Mouse (Mus musculus): ENCODE results near the gene Lrrc25. TPM values are rescaled to one million over a fixed set of nuclear protein-coding genes. Genes with fewer than 3 reads are reported as not detected.
A peak's percentile ranks its signal among the peaks of the same experiment; 100 is the strongest.

Gene Lrrc25
- total RNA-seq, 2 experiments from 2014 or later = 1.1 to 1.6 TPM

GRCm38 (mm10) chr8:70665599-70665998, 49.6 kb downstream of the Lrrc25 start:
- intact Hi-C loops (cut with DNase I) = no loop called here
- no peak for DNase-seq

- DNase-seq = peak; percentile 80 to 81
- intact Hi-C loops (cut with DNase I) = no loop called here
Observed at GRCm38 (mm10) chr8:70667071-70667470, 51.1 kb downstream of the Lrrc25 start.

Other genes with a start within 250 kb of the Lrrc25 start
- 1 to 10 TPM; 2.4 to 3.4 TPM for gene Comp, start 242.6 kb upstream of the Lrrc25 start, total RNA-seq (2021)
- 10 to 100 TPM; 11.0 to 15.6 TPM for gene Crtc1, start 176.6 kb upstream of the Lrrc25 start, total RNA-seq (2021)
- 1 to 10 TPM; 8.4 to 8.9 TPM for gene Klhl26, start 139.2 kb upstream of the Lrrc25 start, total RNA-seq (2021)
- not detected for gene Tmem59l, start 128.8 kb upstream of the Lrrc25 start, total RNA-seq (2021)
- gene Crlf1, start 123.0 kb upstream of the Lrrc25 start, total RNA-seq (2021) = under 1 TPM; 0.38 to 0.72 TPM
- 100 to 1,000 TPM; 108 to 114 TPM for gene Rex1bd, start 109.4 kb upstream of the Lrrc25 start, total RNA-seq (2021)
- 1,000 to 10,000 TPM; 1,604 to 1,683 TPM for gene Uba52, start 105.4 kb upstream of the Lrrc25 start, total RNA-seq (2021)
- gene Fkbp8, start 88.4 kb upstream of the Lrrc25 start, total RNA-seq (2021) = 100 to 1,000 TPM; 185 to 190 TPM
- gene Kxd1, start 88.2 kb upstream of the Lrrc25 start, total RNA-seq (2021) = 10 to 100 TPM; 79.5 to 81.3 TPM
- gene Ell, start 76.7 kb upstream of the Lrrc25 start, total RNA-seq (2021) = 10 to 100 TPM; 15.9 to 17.9 TPM
- 10 to 100 TPM; 25.8 to 29.6 TPM for gene Isyna1, start 21.8 kb upstream of the Lrrc25 start, total RNA-seq (2021)
- 10 to 100 TPM; 54.7 to 55.6 TPM for gene Ssbp4, start 7.3 kb upstream of the Lrrc25 start, total RNA-seq (2021)
- 1 to 10 TPM in 1 of 2 experiments, under 1 TPM in 1; 0.86 to 1.1 TPM for gene Gdf15, start 16.3 kb downstream of the Lrrc25 start, total RNA-seq (2021)
- gene Pgpep1, start 44.2 kb downstream of the Lrrc25 start, total RNA-seq (2021) = 10 to 100 TPM; 39.6 to 42.9 TPM
- 10 to 100 TPM; 82.8 to 94.1 TPM for gene Lsm4, start 57.1 kb downstream of the Lrrc25 start, total RNA-seq (2021)
- gene Jund, start 82.8 kb downstream of the Lrrc25 start, total RNA-seq (2021) = 100 to 1,000 TPM; 178 to 214 TPM
- under 1 TPM in 1 of 2 experiments, not detected in 1; 0.07 TPM for gene Iqcn, start 87.3 kb downstream of the Lrrc25 start, total RNA-seq (2021)
- gene Gm3336, start 102.4 kb downstream of the Lrrc25 start, total RNA-seq (2021) = not detected
- gene Pde4c, start 107.6 kb downstream of the Lrrc25 start, total RNA-seq (2021) = 1 to 10 TPM; 2.0 to 4.0 TPM
- 10 to 100 TPM; 37.3 to 38.9 TPM for gene Rab3a, start 138.5 kb downstream of the Lrrc25 start, total RNA-seq (2021)
- 10 to 100 TPM; 32.0 to 39.7 TPM for gene Mpv17l2, start 144.8 kb downstream of the Lrrc25 start, total RNA-seq (2021)
- gene Pik3r2, start 160.6 kb downstream of the Lrrc25 start, total RNA-seq (2021) = 10 to 100 TPM; 37.1 to 40.2 TPM
- gene Mast3, start 188.9 kb downstream of the Lrrc25 start, total RNA-seq (2021) = 1 to 10 TPM; 7.9 to 9.3 TPM
- gene Il12rb1, start 192.3 kb downstream of the Lrrc25 start, total RNA-seq (2021) = under 1 TPM in 1 of 2 experiments, not detected in 1; 0.53 TPM
- gene Arrdc2, start 223.6 kb downstream of the Lrrc25 start, total RNA-seq (2021) = 10 to 100 TPM in 1 of 2 experiments, 1 to 10 TPM in 1; 4.7 to 18.5 TPM
- 1 to 10 TPM; 3.1 to 3.7 TPM for gene Kcnn1, start 247.1 kb downstream of the Lrrc25 start, total RNA-seq (2021)